Mouse (Mus musculus) mesoderm, embryonic 11.5 days (tissue): ENCODE measurements around the gene Zscan20.
A peak's percentile ranks its signal among the peaks of the same experiment; 100 is the strongest.

Experiments used
- DNase-seq: peaks from one replicate; pipeline ENCODE4 v3.0.0-alpha.2; 2012; ENCODE audit warnings: low read depth, low spot score

Gene Zscan20

GRCm38 (mm10) chr4:128609925-128610402, at the start of gene Zscan20:
Gene Zscan20 (minus strand): TSS chr4:128610098.
- DNase-seq: peak; percentile 98

GRCm38 (mm10) chr4:128655446-128655845, 45.5 kb upstream of the Zscan20 start:
- DNase-seq: no peak

GRCm38 (mm10) chr4:128654505-128655381, 44.8 kb upstream of the Zscan20 start, which contains the start of gene Phc2:
Gene Phc2 (plus strand): TSS chr4:128654702.
- peak; percentile 96 for DNase-seq

- DNase-seq: peak; percentile 60
Measured at GRCm38 (mm10) chr4:128652584-128653298, 42.8 kb upstream of the Zscan20 start.

GRCm38 (mm10) chr4:128651530-128651929, 41.6 kb upstream of the Zscan20 start:
- no peak for DNase-seq

- DNase-seq: no peak
Measured at GRCm38 (mm10) chr4:128648567-128649255, 38.8 kb upstream of the Zscan20 start.

- DNase-seq: no peak
Measured at GRCm38 (mm10) chr4:128646762-128647161, 36.9 kb upstream of the Zscan20 start.

- no peak for DNase-seq
Measured at GRCm38 (mm10) chr4:128645896-128646295, 36.0 kb upstream of the Zscan20 start.

- peak; percentile 63 for DNase-seq
Measured at GRCm38 (mm10) chr4:128641766-128642717, 32.1 kb upstream of the Zscan20 start.

GRCm38 (mm10) chr4:128638265-128638923, 28.5 kb upstream of the Zscan20 start:
- DNase-seq: no peak

GRCm38 (mm10) chr4:128637250-128637649, 27.4 kb upstream of the Zscan20 start:
- DNase-seq: peak; percentile 63

GRCm38 (mm10) chr4:128635894-128636585, 26.1 kb upstream of the Zscan20 start:
- no peak for DNase-seq

- DNase-seq: no peak
Measured at GRCm38 (mm10) chr4:128635451-128635850, 25.6 kb upstream of the Zscan20 start.

GRCm38 (mm10) chr4:128621109-128621508, 11.2 kb upstream of the Zscan20 start:
- no peak for DNase-seq

- no peak for DNase-seq
Measured at GRCm38 (mm10) chr4:128620572-128620971, 10.7 kb upstream of the Zscan20 start.

GRCm38 (mm10) chr4:128618963-128619362, 9.1 kb upstream of the Zscan20 start:
- DNase-seq: no peak

- no peak for DNase-seq
Measured at GRCm38 (mm10) chr4:128618246-128618911, 8.5 kb upstream of the Zscan20 start, which contains the start of gene Tlr12. Gene Tlr12 (minus strand): TSS chr4:128618619.

- DNase-seq: no peak
Measured at GRCm38 (mm10) chr4:128617363-128618120, 7.6 kb upstream of the Zscan20 start.
